Mouse (Mus musculus) heart, postnatal 0 days (tissue): ENCODE data around the gene Rasa4. TPM values are rescaled to one million over a fixed set of nuclear protein-coding genes. Genes with fewer than 3 reads are reported as not detected.

Experiments used
- ATAC-seq: fragments of 200-750 bp; cut with Nextera tagmentation; 2 replicates; pipeline ENCODE4 v1.8.0; 2017; ENCODE audit warnings: low read depth, moderate number of reproducible peaks, moderate library complexity; ENCODE audit not compliant: insufficient read depth
- DNase-seq: peaks from one replicate; pipeline ENCODE4 v3.0.0-alpha.2; 2016; ENCODE audit warnings: low spot score
- H3K27ac ChIP-seq: fragments of 300-500 bp; sonication (generic); 2 replicates; pipeline ENCODE4 v1.5.1; 2014; ENCODE audit warnings: low read depth, mild to moderate bottlenecking
- H3K27me3 ChIP-seq: fragments of 300-500 bp; sonication (generic); 2 replicates; pipeline ENCODE4 v1.6.1; 2014; ENCODE audit warnings: low read length, mixed read lengths; ENCODE audit not compliant: control insufficient read depth, insufficient read depth
- H3K36me3 ChIP-seq: fragments of 300-500 bp; sonication (generic); replicated peaks from 2 replicates; pipeline ENCODE4 v1.6.1; 2014; ENCODE audit warnings: low read length, mixed read lengths; ENCODE audit not compliant: control insufficient read depth, insufficient read depth
- H3K4me1 ChIP-seq: fragments of 300-500 bp; sonication (generic); 2 replicates; pipeline ENCODE4 v1.6.1; 2014; ENCODE audit warnings: antibody characterized with exemption; ENCODE audit not compliant: control insufficient read depth, insufficient read depth
- H3K4me2 ChIP-seq: fragments of 300-500 bp; sonication (generic); 2 replicates; pipeline ENCODE4 v1.6.1; 2014; ENCODE audit warnings: low read depth, mild to moderate bottlenecking, low read length, moderate library complexity
- H3K4me3 ChIP-seq: fragments of 300-500 bp; sonication (generic); 2 replicates; pipeline ENCODE4 v1.5.1; 2014; ENCODE audit warnings: low read depth, low read length
- H3K9ac ChIP-seq: fragments of 300-500 bp; sonication (generic); replicated peaks from 2 replicates; pipeline ENCODE4 v1.6.1; 2014; ENCODE audit warnings: low read depth, low read length, mixed read lengths
- H3K9me3 ChIP-seq: fragments of 300-500 bp; sonication (generic); replicated peaks from 2 replicates; pipeline ENCODE4 v1.6.1; 2016; ENCODE audit warnings: low read length; ENCODE audit not compliant: control insufficient read depth
- CTCF ChIP-seq: IDR thresholded peaks from 2 replicates; pipeline ENCODE4 v1.5.1; 2016; ENCODE audit warnings: antibody characterized with exemption, control low read depth, low read depth
- EP300 ChIP-seq: IDR thresholded peaks from 2 replicates; pipeline ENCODE4 v1.6.1; 2016; ENCODE audit warnings: antibody characterized with exemption, low read depth
- WGBS: fragments of 180-500 bp; shearing (Covaris S2); extraction: QIAGEN DNeasy Blood & Tissue Kit; methylation state at CpG from one replicate; pipeline ENCODE4 v1.1.7; 2014; 5-methylcytosine and 5-hydroxymethylcytosine counted together
- polyA plus RNA-seq: library from polyadenylated mRNA; unstranded; fragments of >200 nt; fragmentation: Nextera tagmentation; extraction: Ambion mirVana; gene quantifications from 2 replicates; pipeline ENCODE4 v1.2.1, GENCODE M21; 2015
- total RNA-seq: library from RNA; depleted of rRNA; stranded (reverse); fragments of >200 nt; gene quantifications from 2 replicates; pipeline ENCODE4 v1.2.3, GENCODE M21; 2014; ENCODE audit warnings: low replicate concordance

Rasa4 gene
- total and polyA plus RNA-seq, 2 experiments from 2014 or later: 0.96 to 6.2 TPM

- H3K9ac ChIP-seq: no peak overlapping the region
- no peaks in the 10 kb centered on the region for H3K4me1 ChIP-seq
- 39% methylated on average over 8 of the region's 8 CpGs for WGBS
- H3K4me3 ChIP-seq: no peak overlapping the region
- ATAC-seq (no peak), DNase-seq (no peak)
- H3K27ac ChIP-seq: no peak overlapping the region
- no peaks in the 10 kb centered on the region for H3K36me3 ChIP-seq
- TF ChIP-seq CTCF (no peak), EP300 (no peak)
- no peaks in the 10 kb centered on the region for H3K27me3 ChIP-seq
- no peaks in the 10 kb centered on the region for H3K9me3 ChIP-seq
- no peak overlapping the region for H3K4me2 ChIP-seq
Observed at GRCm38 (mm10) chr5:136094249-136095010, 10.7 kb downstream of the Rasa4 start.

- DNase-seq: no peak
- WGBS: 62% methylated on average over 7 of the region's 7 CpGs
- Histone ChIP-seq H3K4me2 (no peak overlapping the region), H3K27ac (no peak overlapping the region), H3K36me3 (no peaks in the 10 kb centered on the region), H3K4me3 (no peak overlapping the region), H3K4me1 (no peaks in the 10 kb centered on the region), H3K9ac (no peak overlapping the region), H3K9me3 (no peaks in the 10 kb centered on the region), H3K27me3 (no peaks in the 10 kb centered on the region)
- no peak; the same call in 1 of the 2 replicates for ATAC-seq
- TF ChIP-seq EP300: no peak
- TF ChIP-seq CTCF: no peak
Observed at GRCm38 (mm10) chr5:136095089-136095488, 11.4 kb downstream of the Rasa4 start.

GRCm38 (mm10) chr5:136098536-136098935 lies 14.8 kb downstream of the Rasa4 start:
- Histone ChIP-seq H3K9me3 (no peaks in the 10 kb centered on the region), H3K27me3 (0 out of 2 replicates have a peak, but pooled peaks cover 3% of the 10 kb centered on the region), H3K4me3 (no peak overlapping the region), H3K4me2 (no peak overlapping the region), H3K36me3 (no peaks in the 10 kb centered on the region), H3K4me1 (peaks cover 4% of the 10 kb centered on the region; the same call in 1 of the 2 replicates), H3K9ac (0 out of 2 replicates have a peak overlapping the region, but pooled peaks have one; percentile 5), H3K27ac (no peak overlapping the region)
- TF ChIP-seq EP300: no peak
- no peak for TF ChIP-seq CTCF
- DNase-seq (no peak), ATAC-seq (no peak)
- WGBS: 71% methylated on average over 10 of the region's 10 CpGs

- TF ChIP-seq EP300 (no peak), CTCF (peak; percentile 81)
- Histone ChIP-seq H3K4me1 (peaks cover 4% of the 10 kb centered on the region; the same call in 1 of the 2 replicates), H3K4me2 (peak overlapping the region; percentile 51), H3K27me3 (0 out of 2 replicates have a peak, but pooled peaks cover 3% of the 10 kb centered on the region), H3K4me3 (peak overlapping the region; percentile 17; the same call in 1 of the 2 replicates), H3K9ac (no peak overlapping the region), H3K27ac (no peak overlapping the region), H3K9me3 (peaks cover 5% of the 10 kb centered on the region; the same call in 1 of the 2 replicates), H3K36me3 (no peaks in the 10 kb centered on the region)
- peak; percentile 87 for ATAC-seq
- WGBS: 5% methylated on average over 41 of the region's 41 CpGs
- DNase-seq: peak; percentile 73
Observed at GRCm38 (mm10) chr5:136102099-136102820, 18.5 kb downstream of the Rasa4 start.

- H3K4me3 ChIP-seq: no peak overlapping the region
- WGBS: 93% methylated on average over 5 of the region's 5 CpGs
- no peak overlapping the region for H3K27ac ChIP-seq
- no peaks in the 10 kb centered on the region for H3K36me3 ChIP-seq
- DNase-seq (no peak), ATAC-seq (no peak)
- no peak overlapping the region for H3K9ac ChIP-seq
- TF ChIP-seq CTCF (peak; percentile 23; the same call in 1 of the 2 replicates), EP300 (no peak)
- H3K4me1 ChIP-seq: peaks cover 4% of the 10 kb centered on the region; the same call in 1 of the 2 replicates
- H3K4me2 ChIP-seq: no peak overlapping the region
- peaks cover 5% of the 10 kb centered on the region; the same call in 1 of the 2 replicates for H3K9me3 ChIP-seq
- H3K27me3 ChIP-seq: 0 out of 2 replicates have a peak, but pooled peaks cover 3% of the 10 kb centered on the region
Observed at GRCm38 (mm10) chr5:136104511-136104910, 20.8 kb downstream of the Rasa4 start.
